Mouse (Mus musculus) ES-Bruce4 (cell line): ENCODE data around the gene Ppp3r2.

Source experiments
- CTCF ChIP-seq: IDR thresholded peaks from one replicate; pipeline ENCODE4 v1.8.1; 2011; ENCODE audit warnings: low read depth, low read length
- EP300 ChIP-seq: IDR thresholded peaks from 2 replicates; pipeline ENCODE4 v1.6.1; 2011; ENCODE audit warnings: low read depth, low read length; ENCODE audit not compliant: insufficient read depth
- POLR2A ChIP-seq: IDR thresholded peaks from one replicate; pipeline ENCODE4 v1.8.1; 2011; ENCODE audit warnings: low read length; ENCODE audit not compliant: insufficient read depth

- TF ChIP-seq POLR2A (no peak), EP300 (no peak), CTCF (no peak)
Measured at GRCm38 (mm10) chr4:49680171-49680875, 1.5 kb downstream of the Ppp3r2 start.
